Mouse (Mus musculus): Measurements from ENCODE around the gene Trappc3. TPM values are rescaled to one million over a fixed set of nuclear protein-coding genes. Genes with fewer than 3 reads are reported as not detected.
A peak's percentile ranks its signal among the peaks of the same experiment; 100 is the strongest.
"Not testable (repeated sequence)": the region's sequence is repeated elsewhere in the genome, so short reads cannot be mapped to it uniquely, and the experiment has no call there.

The Trappc3 gene
- 74.9 and 86.4 TPM in 2 replicates for polyA plus RNA-seq (2016; fragmentation: Nextera tagmentation; extraction: Ambion mirVana)

- H3K36me3 ChIP-seq: no peaks in the 10 kb centered on the region
- under 1% methylated on average over 46 of the region's 46 CpGs for WGBS
- DNase-seq (ENCODE audit: low spot score): peak; percentile 99
- H3K4me1 ChIP-seq: peaks cover 57% of the 10 kb centered on the region
- peak within 1 kb of the TSS; percentile 90 for H3K27ac ChIP-seq
- no peaks in the 10 kb centered on the region for H3K27me3 ChIP-seq (ENCODE audit: insufficient read depth, poor library complexity, severe bottlenecking)
- H3K4me3 ChIP-seq: peak within 1 kb of the TSS; percentile 86
- no peaks in the 10 kb centered on the region for H3K9me3 ChIP-seq
These were observed at the start of gene Trappc3 for GRCm38 (mm10) chr4:126262119-126262807. TSS of gene Trappc3 (plus strand) at chr4:126262325.

GRCm38 (mm10) chr4:126217771-126218170, 44.4 kb upstream of the Trappc3 start:
- 76% methylated on average over 6 of the region's 6 CpGs for WGBS
- DNase-seq (ENCODE audit: low spot score): no peak
- Histone ChIP-seq H3K36me3 (no peaks in the 10 kb centered on the region), H3K4me3 (no peak overlapping the region), H3K9me3 (no peaks in the 10 kb centered on the region), H3K4me1 (0 out of 2 replicates have a peak, but pooled peaks cover 2% of the 10 kb centered on the region), H3K27ac (no peak overlapping the region), H3K27me3 (ENCODE audit: insufficient read depth, poor library complexity, severe bottlenecking) (no peaks in the 10 kb centered on the region)

GRCm38 (mm10) chr4:126219540-126219939, 42.6 kb upstream of the Trappc3 start:
- WGBS: 62% methylated on average over 3 of the region's 3 CpGs
- not testable (repeated sequence) for H3K4me1 ChIP-seq; H3K27me3 ChIP-seq (ENCODE audit: insufficient read depth, poor library complexity, severe bottlenecking); H3K9me3 ChIP-seq; H3K36me3 ChIP-seq; H3K27ac ChIP-seq; H3K4me3 ChIP-seq; DNase-seq (ENCODE audit: low spot score)

DNA sequence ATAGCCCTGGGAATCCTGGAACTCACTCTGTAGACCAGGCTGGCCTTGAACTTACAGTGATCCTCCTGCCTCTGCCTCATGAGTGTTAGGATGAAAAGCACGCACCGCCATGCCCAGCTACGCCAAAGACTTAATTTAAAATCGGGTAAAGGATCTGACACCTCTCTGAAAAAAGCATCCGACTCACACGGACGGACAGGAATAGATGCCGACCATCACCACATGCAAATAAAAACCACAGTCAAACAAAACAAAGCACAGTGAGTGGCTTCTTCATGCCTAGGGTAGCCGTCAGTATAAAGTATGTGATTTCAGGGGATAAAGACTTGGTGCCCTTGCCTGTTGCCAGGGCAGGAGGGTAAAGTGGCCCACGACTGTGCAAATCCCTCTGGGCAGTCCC, 42.1 kb upstream of the Trappc3 start:
- no peaks in the 10 kb centered on the region for H3K9me3 ChIP-seq
- WGBS: 89% methylated on average over 10 of the region's 10 CpGs
- H3K27me3 ChIP-seq (ENCODE audit: insufficient read depth, poor library complexity, severe bottlenecking): no peaks in the 10 kb centered on the region
- H3K36me3 ChIP-seq: no peaks in the 10 kb centered on the region
- no peak overlapping the region for H3K4me3 ChIP-seq
- no peak overlapping the region for H3K27ac ChIP-seq
- H3K4me1 ChIP-seq: 0 out of 2 replicates have a peak, but pooled peaks cover 2% of the 10 kb centered on the region
- DNase-seq (ENCODE audit: low spot score): no peak

GRCm38 (mm10) chr4:126222631-126223030, 39.5 kb upstream of the Trappc3 start:
- H3K4me3 ChIP-seq: no peak overlapping the region
- 82% methylated on average over 11 of the region's 11 CpGs for WGBS
- DNase-seq (ENCODE audit: low spot score): no peak

DNA sequence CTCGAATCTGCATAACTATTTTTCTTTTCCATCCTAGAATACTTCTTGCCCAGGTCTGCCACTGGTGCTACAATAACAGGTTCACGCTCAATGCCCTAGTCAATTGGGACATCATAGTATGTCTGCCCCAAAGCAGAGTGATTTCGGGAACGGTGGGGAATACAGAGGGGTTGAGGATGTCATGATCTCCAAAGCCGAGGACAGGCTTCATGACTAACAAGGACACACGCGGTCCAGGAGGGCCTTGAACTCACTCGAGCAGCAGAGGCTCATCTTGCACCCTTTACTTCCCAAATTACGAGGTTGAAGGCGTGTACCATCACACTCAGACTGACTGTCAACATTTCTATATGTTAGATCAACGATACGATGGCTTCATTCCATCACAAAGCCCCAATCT, 35.5 kb upstream of the Trappc3 start:
- H3K4me3 ChIP-seq: peak overlapping the region; percentile 47; the same call in 1 of the 2 replicates
- no peaks in the 10 kb centered on the region for H3K27me3 ChIP-seq (ENCODE audit: insufficient read depth, poor library complexity, severe bottlenecking)
- H3K27ac ChIP-seq: no peak overlapping the region
- no peaks in the 10 kb centered on the region for H3K9me3 ChIP-seq
- 52% methylated on average over 12 of the region's 12 CpGs for WGBS
- peaks cover 16% of the 10 kb centered on the region for H3K4me1 ChIP-seq
- peaks cover 20% of the 10 kb centered on the region for H3K36me3 ChIP-seq
- no peak for DNase-seq (ENCODE audit: low spot score)

More at GRCm38 (mm10) chr4:126222631-126223030, 39.5 kb upstream of the Trappc3 start:
- no peaks in the 10 kb centered on the region for H3K36me3 ChIP-seq
- peaks cover 10% of the 10 kb centered on the region for H3K4me1 ChIP-seq
- H3K27ac ChIP-seq: no peak overlapping the region
- no peaks in the 10 kb centered on the region for H3K9me3 ChIP-seq
- no peaks in the 10 kb centered on the region for H3K27me3 ChIP-seq (ENCODE audit: insufficient read depth, poor library complexity, severe bottlenecking)

GRCm38 (mm10) chr4:126227077-126227761, 34.9 kb upstream of the Trappc3 start:
- peaks cover 16% of the 10 kb centered on the region for H3K4me1 ChIP-seq
- H3K36me3 ChIP-seq: peaks cover 26% of the 10 kb centered on the region
- H3K9me3 ChIP-seq: no peaks in the 10 kb centered on the region
- 6% methylated on average over 18 of the region's 18 CpGs for WGBS
- peak overlapping the region; percentile 56 for H3K27ac ChIP-seq
- H3K4me3 ChIP-seq: peak overlapping the region; percentile 47
- no peaks in the 10 kb centered on the region for H3K27me3 ChIP-seq (ENCODE audit: insufficient read depth, poor library complexity, severe bottlenecking)
- DNase-seq (ENCODE audit: low spot score): peak; percentile 92

- no peak for DNase-seq (ENCODE audit: low spot score)
- Histone ChIP-seq H3K4me1 (peaks cover 16% of the 10 kb centered on the region), H3K4me3 (no peak overlapping the region), H3K9me3 (no peaks in the 10 kb centered on the region), H3K27ac (peak overlapping the region; percentile 17; the same call in 1 of the 2 replicates), H3K36me3 (peaks cover 35% of the 10 kb centered on the region), H3K27me3 (ENCODE audit: insufficient read depth, poor library complexity, severe bottlenecking) (no peaks in the 10 kb centered on the region)
- WGBS: 31% methylated on average over 5 of the region's 5 CpGs
These were observed 34.0 kb upstream of the Trappc3 start for GRCm38 (mm10) chr4:126228144-126228543.

GRCm38 (mm10) chr4:126229900-126230299, 32.2 kb upstream of the Trappc3 start:
- peaks cover 27% of the 10 kb centered on the region for H3K4me1 ChIP-seq
- no peak for DNase-seq (ENCODE audit: low spot score)
- H3K9me3 ChIP-seq: no peaks in the 10 kb centered on the region
- H3K27ac ChIP-seq: no peak overlapping the region
- 75% methylated on average over 7 of the region's 7 CpGs for WGBS
- H3K36me3 ChIP-seq: peaks cover 52% of the 10 kb centered on the region
- no peak overlapping the region for H3K4me3 ChIP-seq
- no peaks in the 10 kb centered on the region for H3K27me3 ChIP-seq (ENCODE audit: insufficient read depth, poor library complexity, severe bottlenecking)

- no peaks in the 10 kb centered on the region for H3K27me3 ChIP-seq (ENCODE audit: insufficient read depth, poor library complexity, severe bottlenecking)
- no peak for DNase-seq (ENCODE audit: low spot score)
- no peak overlapping the region for H3K27ac ChIP-seq
- peaks cover 91% of the 10 kb centered on the region for H3K36me3 ChIP-seq
- no peak overlapping the region for H3K4me3 ChIP-seq
- no peaks in the 10 kb centered on the region for H3K9me3 ChIP-seq
- 88% methylated on average over 29 of the region's 29 CpGs for WGBS
- H3K4me1 ChIP-seq: peaks cover 34% of the 10 kb centered on the region
These were observed 28.3 kb upstream of the Trappc3 start for GRCm38 (mm10) chr4:126233676-126234308.

- Histone ChIP-seq H3K36me3 (peaks cover 100% of the 10 kb centered on the region), H3K9me3 (no peaks in the 10 kb centered on the region), H3K27ac (peak overlapping the region; percentile 16; the same call in 1 of the 2 replicates), H3K27me3 (ENCODE audit: insufficient read depth, poor library complexity, severe bottlenecking) (no peaks in the 10 kb centered on the region), H3K4me3 (no peak overlapping the region), H3K4me1 (peaks cover 36% of the 10 kb centered on the region)
- 88% methylated on average over 18 of the region's 18 CpGs for WGBS
- no peak for DNase-seq (ENCODE audit: low spot score)
These were observed 27.5 kb upstream of the Trappc3 start for GRCm38 (mm10) chr4:126234496-126235175.

DNA sequence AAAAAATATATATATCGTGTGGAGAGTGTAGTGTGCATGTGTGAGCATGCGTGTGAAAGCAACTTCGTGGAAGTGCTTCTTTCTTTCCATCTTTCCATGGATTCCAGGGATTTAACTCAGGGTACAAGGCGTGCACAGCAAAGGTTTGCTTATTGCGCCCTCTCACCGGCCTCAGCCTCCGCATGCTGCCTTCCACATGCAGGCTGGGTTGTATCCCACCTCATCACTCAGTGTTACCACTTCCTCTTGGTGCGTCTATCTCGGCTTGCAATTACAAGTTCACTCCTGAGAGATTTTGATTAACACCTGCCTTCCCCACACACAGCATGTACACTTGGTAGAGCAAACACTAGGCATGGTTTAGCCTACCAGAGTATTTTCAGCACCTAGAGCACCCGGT, 26.9 kb upstream of the Trappc3 start:
- no peak for DNase-seq (ENCODE audit: low spot score)
- H3K4me1 ChIP-seq: peaks cover 39% of the 10 kb centered on the region
- H3K36me3 ChIP-seq: peaks cover 100% of the 10 kb centered on the region
- no peak overlapping the region for H3K27ac ChIP-seq
- H3K27me3 ChIP-seq (ENCODE audit: insufficient read depth, poor library complexity, severe bottlenecking): no peaks in the 10 kb centered on the region
- 83% methylated on average over 10 of the region's 10 CpGs for WGBS
- no peaks in the 10 kb centered on the region for H3K9me3 ChIP-seq
- no peak overlapping the region for H3K4me3 ChIP-seq
